Mouse (Mus musculus): ENCODE measurements around the gene Fgfr2. TPM values are rescaled to one million over a fixed set of nuclear protein-coding genes. Genes with fewer than 3 reads are reported as not detected.

Gene Fgfr2
- polyA plus RNA-seq, 1 experiment from 2014 or later: 47.9 TPM

DNA sequence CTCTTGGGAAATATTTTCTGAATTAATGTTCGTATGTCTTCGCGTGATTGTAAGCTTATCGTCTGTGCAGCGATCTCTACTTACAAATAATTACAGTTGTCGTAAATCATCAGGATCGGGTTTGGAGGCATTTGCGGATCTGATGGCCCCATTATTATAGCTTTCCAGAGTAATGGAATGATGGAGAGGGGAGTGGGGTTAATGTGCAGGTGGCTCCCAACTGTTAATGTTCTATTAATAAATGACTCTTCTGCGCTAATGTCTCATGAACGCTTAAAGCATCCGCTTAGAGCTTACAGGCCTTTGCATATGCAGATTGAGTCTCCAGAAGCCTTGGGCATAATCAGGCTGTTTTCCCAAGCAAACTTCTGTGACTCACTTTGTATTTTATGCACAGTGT lies 1144.5 kb downstream of the Fgfr2 start:
- WGBS: 67% methylated on average over 11 of the region's 11 CpGs
- no peak overlapping the region for H3K4me3 ChIP-seq
- no peaks in the 10 kb centered on the region for H3K36me3 ChIP-seq (ENCODE audit: poor library complexity, severe bottlenecking)
- H3K27me3 ChIP-seq: peaks cover 6% of the 10 kb centered on the region
- H3K9me3 ChIP-seq (replicated peaks): no peaks in the 10 kb centered on the region
- H3K4me2 ChIP-seq: no peak overlapping the region
- H3K4me1 ChIP-seq: peaks cover 13% of the 10 kb centered on the region; the same call in 1 of the 2 replicates
- H3K27ac ChIP-seq: no peak overlapping the region
- ATAC-seq: 0 out of 2 replicates have a peak, but pooled peaks have one; percentile 24
- H3K9ac ChIP-seq: no peak overlapping the region

GRCm38 (mm10) chr7:131975867-131976266 lies 1147.3 kb downstream of the Fgfr2 start:
- H3K36me3 ChIP-seq (ENCODE audit: poor library complexity, severe bottlenecking): no peaks in the 10 kb centered on the region

GRCm38 (mm10) chr7:131970255-131970654 lies 1152.9 kb downstream of the Fgfr2 start:
- Histone ChIP-seq H3K9ac (no peak overlapping the region), H3K36me3 (ENCODE audit: poor library complexity, severe bottlenecking) (no peaks in the 10 kb centered on the region), H3K4me2 (peak overlapping the region; percentile 66), H3K4me1 (peaks cover 17% of the 10 kb centered on the region), H3K9me3 (replicated peaks) (no peaks in the 10 kb centered on the region), H3K4me3 (no peak overlapping the region), H3K27me3 (peaks cover 46% of the 10 kb centered on the region), H3K27ac (no peak overlapping the region)
- no peak for ATAC-seq
- 69% methylated on average over 3 of the region's 3 CpGs for WGBS

More at GRCm38 (mm10) chr7:131975867-131976266, 1147.3 kb downstream of the Fgfr2 start:
- ATAC-seq: no peak
- Histone ChIP-seq H3K4me3 (no peak overlapping the region), H3K9me3 (replicated peaks) (no peaks in the 10 kb centered on the region), H3K27me3 (peaks cover 4% of the 10 kb centered on the region), H3K27ac (no peak overlapping the region), H3K4me1 (peaks cover 13% of the 10 kb centered on the region; the same call in 1 of the 2 replicates), H3K9ac (no peak overlapping the region), H3K4me2 (no peak overlapping the region)
- 39% methylated on average over 6 of the region's 6 CpGs for WGBS

GRCm38 (mm10) chr7:131966916-131967494 lies 1156.1 kb downstream of the Fgfr2 start:
- WGBS: 6% methylated on average over 48 of the region's 57 CpGs
- no peak; the same call in 1 of the 2 replicates for ATAC-seq
- H3K9ac ChIP-seq: peak overlapping the region; percentile 68
- peak overlapping the region; percentile 66 for H3K4me2 ChIP-seq
- H3K36me3 ChIP-seq (ENCODE audit: poor library complexity, severe bottlenecking): no peaks in the 10 kb centered on the region
- H3K9me3 ChIP-seq (replicated peaks): no peaks in the 10 kb centered on the region
- H3K4me3 ChIP-seq: peak overlapping the region; percentile 50
- peaks cover 56% of the 10 kb centered on the region for H3K27me3 ChIP-seq
- peaks cover 17% of the 10 kb centered on the region for H3K4me1 ChIP-seq
- H3K27ac ChIP-seq: peak overlapping the region; percentile 70

DNA sequence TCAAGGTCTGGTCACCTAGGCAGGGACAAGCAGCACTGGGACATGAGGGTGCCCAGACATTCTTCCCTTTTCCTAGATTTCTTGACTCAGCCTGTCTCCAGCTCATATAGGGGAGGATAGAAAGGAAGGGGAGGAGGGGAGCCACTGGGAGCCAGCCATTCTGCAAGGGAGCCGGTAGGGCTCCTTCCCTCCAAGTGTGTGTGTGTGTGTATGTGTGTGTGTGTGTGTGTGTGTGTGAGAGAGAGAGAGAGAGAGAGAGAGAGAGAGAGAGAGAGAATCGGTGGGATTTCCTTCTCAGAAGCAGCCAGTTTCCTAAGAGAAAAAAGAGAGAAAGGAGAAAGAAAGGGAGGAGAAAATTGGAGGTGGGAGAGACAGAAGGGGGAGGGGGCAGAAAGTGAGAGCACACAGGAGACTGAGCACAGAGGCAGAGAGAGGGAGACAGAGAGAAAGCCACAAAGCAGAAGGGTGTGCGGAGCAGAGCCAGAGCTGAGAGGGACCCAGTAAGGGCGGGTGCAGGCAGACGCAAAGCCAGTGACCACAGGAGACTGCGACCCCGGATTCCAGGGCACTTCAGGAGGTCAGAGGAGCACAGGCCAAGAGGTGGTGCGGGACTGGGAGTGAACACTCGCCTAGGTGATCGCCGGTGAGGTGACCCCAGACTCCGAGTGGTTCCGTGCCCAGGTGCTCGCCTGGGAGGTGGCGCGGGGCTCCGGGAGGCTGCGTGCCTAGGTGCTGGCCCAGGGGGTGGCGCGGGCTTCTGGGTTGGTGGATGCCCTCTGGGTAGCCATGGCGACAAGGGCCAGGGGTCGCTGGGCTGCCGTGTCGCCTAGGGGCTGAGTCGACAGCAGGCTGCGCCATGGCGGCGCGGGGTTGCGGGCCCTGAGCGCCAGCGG lies 1156.9 kb downstream of the Fgfr2 start, which contains the start of gene Gpr26:
TSS of gene Gpr26 (plus strand) at position 438 of the 893 bp plus-strand sequence.
- peaks cover 56% of the 10 kb centered on the region for H3K27me3 ChIP-seq

DNA sequence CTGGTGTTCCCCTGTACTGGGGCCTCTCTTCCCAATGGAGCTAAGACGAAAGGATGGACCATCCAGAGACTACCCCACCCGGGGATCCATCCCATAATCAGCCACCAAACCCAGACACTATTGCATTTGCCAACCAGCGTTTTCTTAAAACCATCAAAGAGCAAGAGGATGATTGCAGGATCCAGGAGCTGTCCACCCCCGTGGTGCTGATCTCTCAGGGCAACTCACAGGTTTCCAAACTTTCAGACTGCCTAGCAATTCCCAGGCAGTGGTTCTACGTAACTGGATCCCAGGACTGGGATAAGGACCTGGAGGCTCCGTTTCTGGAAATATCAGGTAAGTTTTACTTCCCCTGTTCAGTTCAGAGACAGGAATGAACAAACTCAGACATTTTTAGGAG lies 1162.6 kb downstream of the Fgfr2 start:
- no peaks in the 10 kb centered on the region for H3K36me3 ChIP-seq (ENCODE audit: poor library complexity, severe bottlenecking)
- H3K4me2 ChIP-seq: no peak overlapping the region
- no peak for ATAC-seq
- H3K4me3 ChIP-seq: no peak overlapping the region
- H3K4me1 ChIP-seq: no peaks in the 10 kb centered on the region
- peaks cover 16% of the 10 kb centered on the region for H3K27me3 ChIP-seq
- H3K9me3 ChIP-seq (replicated peaks): no peaks in the 10 kb centered on the region
- no peak overlapping the region for H3K27ac ChIP-seq
- WGBS: 25% methylated on average over 6 of the region's 6 CpGs
- no peak overlapping the region for H3K9ac ChIP-seq

More for the DNA sequence above, 1156.9 kb downstream of the Fgfr2 start, which contains the start of gene Gpr26:
- Histone ChIP-seq H3K4me3 (peak within 1 kb of the TSS; percentile 50), H3K27ac (peak within 1 kb of the TSS; percentile 70), H3K4me1 (peaks cover 17% of the 10 kb centered on the region), H3K9me3 (replicated peaks) (no peaks in the 10 kb centered on the region), H3K4me2 (peak within 1 kb of the TSS; percentile 66), H3K9ac (peak within 1 kb of the TSS; percentile 68), H3K36me3 (ENCODE audit: poor library complexity, severe bottlenecking) (no peaks in the 10 kb centered on the region)
- WGBS: 1% methylated on average over 31 of the region's 32 CpGs
- peak; percentile 83 for ATAC-seq

DNA sequence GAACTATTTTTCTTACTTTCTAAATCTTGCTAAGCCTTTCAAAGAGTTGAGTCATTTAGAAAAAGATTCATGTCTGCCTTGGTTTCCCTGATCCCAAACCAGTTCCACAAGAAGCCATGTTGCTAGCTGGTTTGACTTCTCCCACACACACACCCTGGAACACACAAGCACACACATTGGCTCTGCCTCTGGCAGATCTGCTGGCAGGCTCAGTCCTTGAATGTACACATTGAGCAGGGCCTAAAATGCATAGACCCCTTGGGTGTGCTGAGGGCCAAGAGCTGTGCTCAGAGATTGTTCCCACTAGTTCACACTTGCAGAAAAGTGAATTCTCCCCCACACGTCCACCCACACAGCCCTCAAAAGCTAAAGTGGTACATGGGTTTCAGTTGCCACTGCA lies 1164.4 kb downstream of the Fgfr2 start:
- Histone ChIP-seq H3K27me3 (peaks cover 7% of the 10 kb centered on the region; the same call in 1 of the 2 replicates), H3K4me1 (no peaks in the 10 kb centered on the region), H3K4me2 (no peak overlapping the region), H3K9me3 (replicated peaks) (no peaks in the 10 kb centered on the region), H3K4me3 (no peak overlapping the region), H3K9ac (no peak overlapping the region), H3K27ac (no peak overlapping the region), H3K36me3 (ENCODE audit: poor library complexity, severe bottlenecking) (no peaks in the 10 kb centered on the region)
- WGBS: 58% methylated on average over 1 of the region's 1 CpGs
- no peak for ATAC-seq

DNA sequence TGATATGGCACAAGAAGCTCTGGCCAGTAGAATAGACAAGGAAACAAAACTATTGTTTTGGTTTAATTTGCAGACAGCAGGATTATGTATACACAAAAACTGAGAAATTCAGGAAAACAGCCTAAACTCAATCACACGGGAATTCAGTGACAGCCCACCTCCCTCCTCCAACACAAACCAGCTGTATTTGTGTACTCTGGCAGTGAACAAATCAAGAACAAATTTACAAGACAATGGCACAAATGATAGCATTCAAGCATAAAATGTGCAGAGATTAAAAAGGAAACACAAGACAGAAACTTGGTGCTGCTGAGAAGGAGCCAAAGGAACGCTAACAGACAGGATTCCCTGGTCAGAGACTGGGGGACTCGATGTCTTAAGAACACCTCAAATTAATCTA lies 1169.7 kb downstream of the Fgfr2 start:
- Histone ChIP-seq H3K27me3 (0 out of 2 replicates have a peak, but pooled peaks cover 5% of the 10 kb centered on the region), H3K36me3 (ENCODE audit: poor library complexity, severe bottlenecking) (no peaks in the 10 kb centered on the region), H3K4me1 (peaks cover 9% of the 10 kb centered on the region), H3K4me2 (no peak overlapping the region), H3K9me3 (replicated peaks) (no peaks in the 10 kb centered on the region), H3K27ac (no peak overlapping the region), H3K4me3 (no peak overlapping the region), H3K9ac (no peak overlapping the region)
- ATAC-seq: no peak
- 18% methylated on average over 3 of the region's 3 CpGs for WGBS

GRCm38 (mm10) chr7:131951131-131951530 lies 1172.0 kb downstream of the Fgfr2 start:
- no peak overlapping the region for H3K9ac ChIP-seq
- H3K4me3 ChIP-seq: no peak overlapping the region
- ATAC-seq: no peak
- H3K27me3 ChIP-seq: 0 out of 2 replicates have a peak, but pooled peaks cover 5% of the 10 kb centered on the region
- no peak overlapping the region for H3K4me2 ChIP-seq
- no peak overlapping the region for H3K27ac ChIP-seq
- WGBS: 87% methylated on average over 5 of the region's 5 CpGs
- no peaks in the 10 kb centered on the region for H3K9me3 ChIP-seq (replicated peaks)
- H3K4me1 ChIP-seq: peaks cover 9% of the 10 kb centered on the region
- H3K36me3 ChIP-seq (ENCODE audit: poor library complexity, severe bottlenecking): no peaks in the 10 kb centered on the region

GRCm38 (mm10) chr7:131937611-131938010 lies 1185.5 kb downstream of the Fgfr2 start:
- ATAC-seq: no peak
- Histone ChIP-seq H3K4me3 (no peak overlapping the region), H3K27ac (no peak overlapping the region), H3K36me3 (ENCODE audit: poor library complexity, severe bottlenecking) (no peaks in the 10 kb centered on the region), H3K4me1 (no peaks in the 10 kb centered on the region), H3K9me3 (replicated peaks) (peaks cover 3% of the 10 kb centered on the region; the same call in 1 of the 2 replicates), H3K9ac (no peak overlapping the region), H3K27me3 (no peaks in the 10 kb centered on the region), H3K4me2 (no peak overlapping the region)
- WGBS: 93% methylated on average over 3 of the region's 3 CpGs

- H3K36me3 ChIP-seq (ENCODE audit: poor library complexity, severe bottlenecking): no peaks in the 10 kb centered on the region
- no peaks in the 10 kb centered on the region for H3K27me3 ChIP-seq
- no peak for ATAC-seq
- H3K9ac ChIP-seq: no peak overlapping the region
- H3K4me1 ChIP-seq: peaks cover 10% of the 10 kb centered on the region; the same call in 1 of the 2 replicates
- WGBS: 32% methylated on average over 9 of the region's 9 CpGs
- H3K4me3 ChIP-seq: no peak overlapping the region
- H3K9me3 ChIP-seq (replicated peaks): no peaks in the 10 kb centered on the region
- no peak overlapping the region for H3K27ac ChIP-seq
- no peak overlapping the region for H3K4me2 ChIP-seq
These were observed 1195.7 kb downstream of the Fgfr2 start for GRCm38 (mm10) chr7:131927288-131928050.

All from forebrain, embryonic 13.5 days (tissue).